Mouse (Mus musculus): ENCODE results near the gene Fndc11. TPM values are rescaled to one million over a fixed set of nuclear protein-coding genes. Genes with fewer than 3 reads are reported as not detected.
"Not testable (repeated sequence)": the region's sequence is repeated elsewhere in the genome, so short reads cannot be mapped to it uniquely, and the experiment has no call there.

Gene Fndc11
- total RNA-seq (2021) (under 1 TPM in 1 of 2 experiments, not detected in 1; 0.46 TPM), polyA plus RNA-seq (2012; rRNA removed) (0.47 and 0.67 TPM in 2 replicates)
- long read RNA-seq, result 0 reads

- peak; percentile 86 for DNase-seq
Measured at GRCm38 (mm10) chr2:181219538-181220216, at the start of gene Fndc11. Fndc11 (plus strand) TSS chr2:181220013.

GRCm38 (mm10) chr2:181174646-181175045 is 45.2 kb upstream of the Fndc11 start:
- DNase-seq, result no peak

- DNase-seq, result no peak
Measured at GRCm38 (mm10) chr2:181178015-181178414, 41.8 kb upstream of the Fndc11 start.

GRCm38 (mm10) chr2:181178471-181178870 is 41.3 kb upstream of the Fndc11 start:
- no peak for DNase-seq

- DNase-seq, result no peak
Measured at GRCm38 (mm10) chr2:181180898-181181297, 38.9 kb upstream of the Fndc11 start.

GRCm38 (mm10) chr2:181186635-181187034 is 33.2 kb upstream of the Fndc11 start:
- DNase-seq, result peak; percentile 90

- peak; percentile 96 for DNase-seq
Measured at GRCm38 (mm10) chr2:181187121-181188000, 32.5 kb upstream of the Fndc11 start, which contains the start of gene Ppdpf. Ppdpf (plus strand) TSS chr2:181187247.

GRCm38 (mm10) chr2:181188681-181189080 is 31.1 kb upstream of the Fndc11 start:
- DNase-seq, result peak; percentile 18

GRCm38 (mm10) chr2:181189321-181189720 is 30.5 kb upstream of the Fndc11 start:
- DNase-seq, result no peak

- DNase-seq, result not testable (repeated sequence)
Measured at GRCm38 (mm10) chr2:181191385-181191784, 28.4 kb upstream of the Fndc11 start.

- DNase-seq, result no peak
Measured at GRCm38 (mm10) chr2:181191936-181192335, 27.9 kb upstream of the Fndc11 start.

GRCm38 (mm10) chr2:181193044-181193443 is 26.8 kb upstream of the Fndc11 start:
- no peak for DNase-seq

- no peak for DNase-seq
Measured at GRCm38 (mm10) chr2:181196628-181197300, 23.0 kb upstream of the Fndc11 start.

- DNase-seq, result no peak
Measured at GRCm38 (mm10) chr2:181201606-181202005, 18.2 kb upstream of the Fndc11 start.

- DNase-seq, result no peak
Measured at GRCm38 (mm10) chr2:181202422-181202821, 17.4 kb upstream of the Fndc11 start, which contains the start of gene Ptk6. Ptk6 (minus strand) TSS chr2:181202789.

- no peak for DNase-seq
Measured at GRCm38 (mm10) chr2:181202886-181203285, 16.9 kb upstream of the Fndc11 start.

GRCm38 (mm10) chr2:181205678-181206077 is 14.1 kb upstream of the Fndc11 start:
- no peak for DNase-seq

- DNase-seq, result no peak
Measured at GRCm38 (mm10) chr2:181206118-181206517, 13.7 kb upstream of the Fndc11 start.

GRCm38 (mm10) chr2:181212389-181213020 is 7.3 kb upstream of the Fndc11 start:
- peak; percentile 27 for DNase-seq

GRCm38 (mm10) chr2:181213021-181213445 is 6.8 kb upstream of the Fndc11 start, which contains the start of gene Srms:
Srms (minus strand) TSS chr2:181213185.
- peak; percentile 71 for DNase-seq

- no peak for DNase-seq
Measured at GRCm38 (mm10) chr2:181216037-181216436, 3.8 kb upstream of the Fndc11 start.

Data from adrenal gland, adult 2 months (tissue).